Mouse (Mus musculus) macrophage (primary cell): ENCODE data around the gene R3hdm2. TPM values are rescaled to one million over a fixed set of nuclear protein-coding genes. Genes with fewer than 3 reads are reported as not detected.
A peak's percentile ranks its signal among the peaks of the same experiment; 100 is the strongest.

ENCODE experiments used
- H3K27ac ChIP-seq: fragments of 350-480 bp; formaldehyde crosslinking; 2 replicates; pipeline ENCODE4 v1.9.0; 2021
- H3K36me3 ChIP-seq: fragments of 350-480 bp; formaldehyde crosslinking; 2 replicates; pipeline ENCODE4 v1.9.0; 2021; ENCODE audit errors: inconsistent target
- H3K4me3 ChIP-seq: fragments of 350-480 bp; formaldehyde crosslinking; 2 replicates; pipeline ENCODE4 v1.9.0; 2021; ENCODE audit errors: inconsistent target
- H3K79me2 ChIP-seq: fragments of 350-480 bp; formaldehyde crosslinking; 2 replicates; pipeline ENCODE4 v1.9.0; 2021; ENCODE audit errors: inconsistent target
- WGBS: methylation state at CpG from one replicate; pipeline ENCODE4 v1.1.7; 2026; ENCODE audit warnings: inconsistent platforms; ENCODE audit not compliant: missing documents; 5-methylcytosine and 5-hydroxymethylcytosine counted together
- polyA plus RNA-seq: library from polyadenylated mRNA; stranded (reverse); fragments of 250-400 nt; gene quantifications from 3 replicates; pipeline ENCODE4 v1.2.4, GENCODE M21; 2018; ENCODE audit warnings: inconsistent platforms
- total RNA-seq, 78 experiments: library from RNA; depleted of rRNA; stranded (reverse); fragments of 250-400 nt; gene quantifications; 1 replicate in 9 of 78; 2 replicates in 24 of 78; 3 replicates in 43 of 78; 4 replicates in 2 of 78; pipeline ENCODE4 v1.2.4; 2018; ENCODE audit warnings: inconsistent platforms in 56 of 78

R3hdm2 gene
- 100 to 1,000 TPM in 18 of 26 experiments, 10 to 100 TPM in 8; 61.3 to 169 (median 116) TPM for total RNA-seq (2018; cell fraction: chromatin; rRNA removed)
- total RNA-seq (2018; cell fraction: cytosol; rRNA removed) = 100 to 1,000 TPM in 12 of 26 experiments, 10 to 100 TPM in 14; 88.3 to 126 (median 98.8) TPM
- 100 to 1,000 TPM in 9 of 26 experiments, 10 to 100 TPM in 17; 55.6 to 146 (median 89.7) TPM for total RNA-seq (2018; cell fraction: nucleus; rRNA removed)
- polyA plus RNA-seq = 68.8 to 168 TPM (median 68.9 TPM) in 3 replicates

DNA sequence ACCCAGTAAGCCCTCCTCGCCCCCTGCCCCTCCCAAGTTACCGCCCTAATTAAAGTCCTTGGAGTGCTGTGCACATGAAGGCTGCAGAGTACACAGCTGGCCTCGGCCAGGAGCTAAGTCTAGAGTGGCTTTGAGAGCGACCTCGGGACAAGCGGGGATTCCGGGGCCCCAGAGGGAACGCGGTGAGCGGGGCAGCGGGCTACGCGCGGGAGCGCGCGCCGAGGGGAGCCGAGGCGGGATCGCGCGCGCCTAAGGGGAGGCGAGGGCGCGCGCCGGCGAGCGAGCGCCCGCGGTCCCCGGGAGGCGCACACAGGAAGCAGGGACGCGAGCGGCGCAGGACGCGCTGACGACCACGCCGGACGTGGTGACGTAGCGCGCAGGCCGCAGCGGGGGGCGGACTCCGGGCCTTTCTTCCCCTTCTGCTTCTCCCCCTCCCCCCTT, at the start of gene R3hdm2:
Gene R3hdm2 (plus strand): TSS at position 77 of the 441 bp plus-strand sequence.
- Histone ChIP-seq H3K27ac (peak within 1 kb of the TSS; percentile 50), H3K36me3 (no peaks in the 10 kb centered on the region), H3K4me3 (peak within 1 kb of the TSS; percentile 63), H3K79me2 (peaks cover 43% of the 10 kb centered on the region)
- under 1% methylated on average over 16 of the region's 53 CpGs for WGBS

DNA sequence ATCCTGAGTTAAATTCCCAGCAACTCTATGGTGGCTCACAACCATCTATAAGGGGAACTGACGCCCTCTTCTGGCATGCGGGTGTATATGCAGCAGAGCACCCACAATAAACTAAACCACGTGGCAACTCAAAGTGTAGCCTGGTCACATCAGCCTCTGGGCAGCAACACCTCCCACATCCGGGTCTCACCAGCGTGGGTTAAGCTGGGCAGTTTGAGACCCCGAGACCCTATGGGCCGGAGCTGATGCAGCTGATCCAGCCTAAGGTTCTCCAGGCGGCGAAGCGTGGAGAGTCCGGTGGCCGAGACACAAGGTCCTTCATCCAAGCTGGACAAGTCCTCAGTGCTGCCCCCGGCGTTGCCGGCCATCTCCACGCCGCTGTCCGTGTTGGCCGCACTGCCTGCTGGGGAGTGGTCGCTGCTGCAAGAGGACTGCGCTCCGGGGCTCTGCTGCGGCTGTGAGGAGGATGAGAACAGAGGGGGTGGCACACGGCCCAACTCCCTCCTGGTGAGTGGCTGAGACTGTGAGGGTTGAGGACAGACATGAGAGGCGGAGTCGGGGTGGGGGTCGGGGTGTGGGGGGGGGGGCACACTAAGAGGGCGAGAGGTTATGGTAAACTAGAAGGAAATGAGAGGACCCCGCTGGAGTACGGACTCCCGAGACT, 47.8 kb upstream of the R3hdm2 start:
- Histone ChIP-seq H3K36me3 (peaks cover 32% of the 10 kb centered on the region; the same call in 1 of the 2 replicates), H3K79me2 (no peaks in the 10 kb centered on the region), H3K4me3 (no peak overlapping the region), H3K27ac (no peak overlapping the region)
- 46% methylated on average over 30 of the region's 31 CpGs for WGBS

DNA sequence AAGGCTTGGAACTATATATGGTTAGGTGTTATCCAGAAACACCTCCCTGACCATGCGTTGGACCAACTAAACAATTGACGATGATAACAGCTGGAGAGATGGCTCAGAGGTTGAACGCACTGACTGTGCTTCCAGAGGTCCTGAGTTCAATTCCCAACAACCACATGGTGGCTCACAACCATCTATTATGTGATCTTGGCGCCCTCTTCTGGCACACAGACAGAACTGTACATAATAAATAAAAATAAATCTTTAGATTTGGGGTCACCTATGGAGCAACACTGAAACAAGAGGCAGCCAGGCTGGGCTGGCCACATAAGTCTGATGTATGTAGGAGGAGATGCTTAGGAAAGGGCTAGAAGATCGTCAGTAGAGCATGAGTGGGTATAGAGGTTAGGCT, 47.0 kb upstream of the R3hdm2 start:
- H3K4me3 ChIP-seq = no peak overlapping the region
- 68% methylated on average over 4 of the region's 5 CpGs for WGBS

DNA sequence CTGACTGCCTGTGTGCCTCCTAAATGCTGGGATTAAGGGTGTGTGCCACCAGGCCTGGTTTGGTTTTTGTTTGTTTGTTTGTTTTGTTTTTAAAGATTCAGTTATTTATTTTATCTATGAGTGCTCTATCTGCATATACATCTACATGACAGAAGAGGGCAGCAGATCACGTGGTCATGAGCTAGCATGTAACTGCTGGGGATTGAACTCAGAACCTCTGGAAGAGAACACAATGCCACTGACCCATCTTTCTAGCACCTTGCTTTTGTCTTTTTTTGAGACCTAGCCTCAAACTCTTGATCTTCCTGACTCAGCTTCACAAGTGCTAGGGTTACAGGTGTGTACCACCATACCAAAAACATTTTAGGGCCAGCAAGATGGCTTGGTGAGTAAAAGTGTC, 44.9 kb upstream of the R3hdm2 start:
- peaks cover 3% of the 10 kb centered on the region; the same call in 1 of the 2 replicates for H3K36me3 ChIP-seq
- 50% methylated on average over 1 of the region's 1 CpGs for WGBS
- no peak overlapping the region for H3K27ac ChIP-seq
- H3K79me2 ChIP-seq = no peaks in the 10 kb centered on the region
- no peak overlapping the region for H3K4me3 ChIP-seq

More for the DNA sequence above, 47.0 kb upstream of the R3hdm2 start:
- Histone ChIP-seq H3K36me3 (peaks cover 24% of the 10 kb centered on the region; the same call in 1 of the 2 replicates), H3K27ac (no peak overlapping the region), H3K79me2 (no peaks in the 10 kb centered on the region)

DNA sequence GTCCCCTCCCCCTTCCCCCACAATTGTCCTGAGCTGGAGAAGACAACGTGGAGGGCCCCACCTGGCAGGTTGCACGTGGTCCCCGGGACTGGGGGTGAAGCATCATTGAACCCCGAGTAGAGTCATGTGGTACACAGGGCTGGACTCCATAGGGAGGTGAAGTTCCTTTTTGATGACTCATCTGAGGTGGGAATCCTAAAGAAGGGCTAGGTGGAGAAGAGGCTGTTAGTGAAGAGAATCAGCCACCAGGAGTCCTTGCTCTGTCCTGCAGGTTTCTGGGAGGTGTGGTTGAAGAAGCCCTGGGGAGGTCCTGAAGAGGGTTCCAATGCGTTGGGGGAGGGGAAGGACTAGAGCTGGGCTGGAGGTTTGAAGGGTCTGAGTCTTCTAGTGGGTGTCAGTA, 43.2 kb upstream of the R3hdm2 start:
- Histone ChIP-seq H3K27ac (no peak overlapping the region), H3K36me3 (no peaks in the 10 kb centered on the region), H3K79me2 (no peaks in the 10 kb centered on the region), H3K4me3 (no peak overlapping the region)
- WGBS = 53% methylated on average over 5 of the region's 5 CpGs

DNA sequence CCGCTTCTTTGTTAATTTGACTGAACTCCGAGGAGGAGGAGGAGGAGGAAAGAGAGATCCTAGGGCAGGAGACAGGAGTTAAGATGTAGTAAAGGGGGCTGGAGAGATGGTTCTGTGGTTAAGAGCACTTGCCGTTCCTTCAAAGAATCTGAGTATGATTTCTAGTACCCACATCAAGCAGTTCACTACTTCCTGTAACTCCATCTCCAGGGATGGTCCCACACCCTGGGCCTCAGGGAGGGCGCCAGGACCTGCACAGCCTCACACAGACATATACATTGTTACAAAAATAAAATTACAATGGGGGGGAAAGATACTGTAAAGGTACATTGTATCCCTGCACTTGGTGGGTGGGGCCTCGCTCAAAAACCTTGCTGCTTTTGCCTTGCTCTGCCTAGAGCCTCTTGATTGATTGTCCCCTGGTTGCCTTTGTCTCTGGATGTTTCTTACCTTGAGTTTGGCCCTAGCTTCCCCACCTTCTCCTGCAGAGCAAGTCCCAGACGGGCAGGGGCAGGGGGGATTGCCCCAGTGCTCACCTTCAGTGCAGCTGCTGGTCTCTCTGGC, 42.5 kb upstream of the R3hdm2 start:
- WGBS = 71% methylated on average over 6 of the region's 6 CpGs
- H3K4me3 ChIP-seq = no peak overlapping the region
- no peak overlapping the region for H3K27ac ChIP-seq
- no peaks in the 10 kb centered on the region for H3K36me3 ChIP-seq
- no peaks in the 10 kb centered on the region for H3K79me2 ChIP-seq

GRCm38 (mm10) chr10:127338930-127339682, 41.0 kb upstream of the R3hdm2 start:
- 2% methylated on average over 31 of the region's 31 CpGs for WGBS
- Histone ChIP-seq H3K79me2 (no peaks in the 10 kb centered on the region), H3K36me3 (no peaks in the 10 kb centered on the region), H3K27ac (no peak overlapping the region), H3K4me3 (peak overlapping the region; percentile 24)

- WGBS = 2% methylated on average over 37 of the region's 42 CpGs
- Histone ChIP-seq H3K79me2 (no peaks in the 10 kb centered on the region), H3K36me3 (no peaks in the 10 kb centered on the region), H3K4me3 (peak overlapping the region; percentile 24), H3K27ac (no peak overlapping the region)
Measured at GRCm38 (mm10) chr10:127339683-127340576, 40.2 kb upstream of the R3hdm2 start.

- Histone ChIP-seq H3K4me3 (no peak overlapping the region), H3K27ac (no peak overlapping the region), H3K79me2 (no peaks in the 10 kb centered on the region), H3K36me3 (no peaks in the 10 kb centered on the region)
- 6% methylated on average over 24 of the region's 27 CpGs for WGBS
Measured at GRCm38 (mm10) chr10:127340577-127341359, 39.4 kb upstream of the R3hdm2 start.

DNA sequence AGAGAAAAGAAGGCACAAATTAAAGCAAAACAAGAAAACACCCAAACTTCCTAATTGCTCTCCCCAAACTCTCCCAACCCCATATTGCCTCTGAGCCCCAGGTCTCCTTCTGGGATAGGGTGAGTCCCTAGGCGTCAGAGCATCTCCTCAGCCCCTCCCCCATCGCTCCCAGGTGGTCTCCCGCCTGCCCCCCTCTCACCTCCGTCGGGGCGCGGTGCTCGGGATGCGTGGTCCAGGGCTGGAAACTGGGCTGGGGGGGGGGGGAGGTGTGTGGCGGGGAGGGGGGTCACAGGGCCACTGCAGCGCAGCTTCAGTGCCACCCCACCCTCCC, 38.8 kb upstream of the R3hdm2 start:
- 4% methylated on average over 10 of the region's 11 CpGs for WGBS
- H3K79me2 ChIP-seq = no peaks in the 10 kb centered on the region
- no peaks in the 10 kb centered on the region for H3K36me3 ChIP-seq
- no peak overlapping the region for H3K4me3 ChIP-seq
- no peak overlapping the region for H3K27ac ChIP-seq

DNA sequence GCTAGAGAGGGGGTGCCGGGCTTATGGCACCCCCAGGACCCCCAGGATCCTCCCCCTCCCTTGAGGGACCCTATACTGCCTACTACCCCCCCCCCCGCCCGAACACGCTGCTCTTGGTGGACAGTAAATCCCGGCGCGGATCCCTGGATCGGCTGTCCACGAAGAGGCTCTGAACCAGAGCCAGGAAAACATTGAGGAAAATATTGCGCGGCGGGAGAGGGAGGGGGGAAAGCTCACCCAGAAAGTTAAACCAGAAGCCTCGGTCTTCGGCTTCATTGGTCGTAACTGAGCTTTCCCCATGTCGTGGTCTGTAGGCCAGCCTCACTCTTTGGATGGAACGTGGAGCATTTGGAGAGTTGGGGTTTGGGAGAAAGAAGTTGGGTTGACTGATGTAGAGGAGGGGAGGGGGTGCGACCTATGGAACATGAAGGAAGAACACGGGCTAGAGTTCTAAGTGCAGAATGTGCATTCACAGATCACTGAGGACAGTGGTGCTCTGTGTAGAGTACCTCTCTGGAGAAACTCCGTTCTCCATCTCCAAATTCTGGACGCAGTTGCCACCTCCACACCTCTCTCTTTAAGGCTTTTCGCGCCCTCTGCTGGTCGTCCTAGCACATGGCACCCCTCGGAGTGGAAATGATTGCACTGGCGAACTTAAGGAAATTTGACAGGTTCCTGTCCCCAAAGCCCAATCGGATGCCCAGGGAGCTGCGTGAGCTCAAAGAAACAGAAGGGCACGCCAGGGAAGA, 38.1 kb upstream of the R3hdm2 start, which contains the start of gene Gli1:
Gene Gli1 (minus strand): TSS at position 84 of the 749 bp plus-strand sequence.
- no peaks in the 10 kb centered on the region for H3K79me2 ChIP-seq
- H3K36me3 ChIP-seq = no peaks in the 10 kb centered on the region
- 2% methylated on average over 29 of the region's 29 CpGs for WGBS
- no peak within 1 kb of the TSS for H3K27ac ChIP-seq
- no peak within 1 kb of the TSS; the same call in 1 of the 2 replicates for H3K4me3 ChIP-seq

GRCm38 (mm10) chr10:127343029-127343428, 37.1 kb upstream of the R3hdm2 start:
- Histone ChIP-seq H3K79me2 (no peaks in the 10 kb centered on the region), H3K27ac (no peak overlapping the region), H3K4me3 (no peak overlapping the region), H3K36me3 (no peaks in the 10 kb centered on the region)
- 16% methylated on average over 3 of the region's 3 CpGs for WGBS

- H3K36me3 ChIP-seq = no peaks in the 10 kb centered on the region
- 96% methylated on average over 3 of the region's 3 CpGs for WGBS
- no peaks in the 10 kb centered on the region for H3K79me2 ChIP-seq
- no peak overlapping the region for H3K4me3 ChIP-seq
- H3K27ac ChIP-seq = no peak overlapping the region
Measured at GRCm38 (mm10) chr10:127346173-127346572, 34.0 kb upstream of the R3hdm2 start.
